Mouse (Mus musculus): Measurements from ENCODE around the gene Clcn3. TPM values are rescaled to one million over a fixed set of nuclear protein-coding genes. Genes with fewer than 3 reads are reported as not detected.
A peak's percentile ranks its signal among the peaks of the same experiment; 100 is the strongest.

Gene Clcn3
- polyA plus RNA-seq, 1 experiment, result 78.5 TPM

GRCm38 (mm10) chr8:60883419-60884137 is 99.5 kb downstream of the Clcn3 start:
- DNase-seq (ENCODE audit: extremely low spot score in 1 of 2, low spot score in 1 of 2), result no peak

GRCm38 (mm10) chr8:60878617-60879016 is 104.5 kb downstream of the Clcn3 start:
- no peak for DNase-seq (ENCODE audit: extremely low spot score in 1 of 2, low spot score in 1 of 2)

GRCm38 (mm10) chr8:60870231-60871193 is 112.6 kb downstream of the Clcn3 start:
- DNase-seq (ENCODE audit: extremely low spot score in 1 of 2, low spot score in 1 of 2), result no peak

- no peak for DNase-seq (ENCODE audit: extremely low spot score in 1 of 2, low spot score in 1 of 2)
Observed at GRCm38 (mm10) chr8:60869761-60870160, 113.3 kb downstream of the Clcn3 start.

GRCm38 (mm10) chr8:60868236-60868965 is 114.7 kb downstream of the Clcn3 start:
- DNase-seq (ENCODE audit: extremely low spot score in 1 of 2, low spot score in 1 of 2), result no peak

GRCm38 (mm10) chr8:60867468-60868115 is 115.5 kb downstream of the Clcn3 start:
- peak; percentile 63 to 65 for DNase-seq (ENCODE audit: extremely low spot score in 1 of 2, low spot score in 1 of 2)

- peak; percentile 46 to 92 for DNase-seq (ENCODE audit: extremely low spot score in 1 of 2, low spot score in 1 of 2)
Observed at GRCm38 (mm10) chr8:60865504-60866114, 117.5 kb downstream of the Clcn3 start.

- DNase-seq (ENCODE audit: extremely low spot score in 1 of 2, low spot score in 1 of 2), result no peak
Observed at GRCm38 (mm10) chr8:60864875-60865274, 118.2 kb downstream of the Clcn3 start.

GRCm38 (mm10) chr8:60861783-60862182 is 121.3 kb downstream of the Clcn3 start:
- no peak for DNase-seq (ENCODE audit: extremely low spot score in 1 of 2, low spot score in 1 of 2)

GRCm38 (mm10) chr8:60860749-60861148 is 122.4 kb downstream of the Clcn3 start:
- DNase-seq (ENCODE audit: extremely low spot score in 1 of 2, low spot score in 1 of 2), result no peak

Other genes starting within 250 kb of the Clcn3 start
- 58.2 and 64.8 TPM in 2 replicates for gene Hpf1, start 92.9 kb downstream of the Clcn3 start, polyA plus RNA-seq (2012; rRNA removed)
- gene Nek1, start 9.9 kb upstream of the Clcn3 start, polyA plus RNA-seq (2012; rRNA removed), result 29.0 and 32.8 TPM in 2 replicates
- gene Sh3rf1, start 240.6 kb upstream of the Clcn3 start, polyA plus RNA-seq (2012; rRNA removed), result 15.8 and 19.4 TPM in 2 replicates